In genomic region chr7:80763864-80764437, GRCm38 (mm10) we compare ENCODE assay signal across 8 mouse cellular contexts.
DNase-seq lines count a peak whose midpoint lies in the region; ATAC-seq and TF ChIP-seq lines count a peak whose summit lies in the region.

No protein-coding gene starts in this region.

- peaks cover 20% of the 10 kb centered on the region for H3K4me1 ChIP-seq in heart, embryonic 10.5 days
- peaks cover 15% of the 10 kb centered on the region; the same call in 1 of the 2 replicates for H3K4me1 ChIP-seq in kidney, postnatal 0 days (replicated peaks; ENCODE audit: insufficient read depth, low read length)
- H3K4me1 ChIP-seq in stomach, embryonic 15.5 days = peaks cover 6% of the 10 kb centered on the region; the same call in 1 of the 2 replicates

- no peaks in the 10 kb centered on the region for H3K27me3 ChIP-seq in heart, embryonic 10.5 days (ENCODE audit: insufficient read depth, poor library complexity, severe bottlenecking)
- H3K27me3 ChIP-seq in kidney, postnatal 0 days (ENCODE audit: insufficient read depth, low read length) = no peaks in the 10 kb centered on the region
- H3K27me3 ChIP-seq in stomach, embryonic 15.5 days (replicated peaks) = no peaks in the 10 kb centered on the region

- no peak overlapping the region for H3K4me2 ChIP-seq in kidney, postnatal 0 days (ENCODE audit: low read length)
- H3K4me2 ChIP-seq in stomach, embryonic 15.5 days = no peak overlapping the region

- peak; percentile 87 for ATAC-seq in cerebellum, adult (ENCODE audit: insufficient number of reproducible peaks, low FRiP score, low TSS enrichment)
- ATAC-seq in kidney, postnatal 0 days (replicated peaks; ENCODE audit: low FRiP score, low read depth) = no peak; the same call in 1 of the 2 replicates
- ATAC-seq in stomach, embryonic 15.5 days (ENCODE audit: insufficient read depth, low FRiP score, low read depth) = no peak

- H3K9ac ChIP-seq in kidney, postnatal 0 days (ENCODE audit: low read depth, low read length) = no peak overlapping the region
- H3K9ac ChIP-seq in stomach, embryonic 15.5 days = no peak overlapping the region

- TF ChIP-seq CTCF in kidney, postnatal 0 days (IDR thresholded peaks at IDR 0.05; ENCODE audit: low read depth) = no peak; the same call in 1 of the 2 replicates

- WGBS in heart, embryonic 10.5 days = 74% methylated on average over 7 of the region's 7 CpGs
- WGBS in kidney, postnatal 0 days = 64% methylated on average over 7 of the region's 7 CpGs
- WGBS in stomach, embryonic 15.5 days = 74% methylated on average over 7 of the region's 7 CpGs

- peak overlapping the region; percentile 56 for H3K27ac ChIP-seq in heart, embryonic 10.5 days
- H3K27ac ChIP-seq in kidney, postnatal 0 days = peak overlapping the region; percentile 70
- peak overlapping the region; percentile 32 for H3K27ac ChIP-seq in stomach, embryonic 15.5 days

- DNase-seq in R1 (ENCODE audit: low read depth, low spot score) = peak; percentile 60
- DNase-seq in heart, embryonic 10.5 days (ENCODE audit: low spot score) = no peak
- DNase-seq in kidney, postnatal 0 days (ENCODE audit: low spot score) = no peak
- DNase-seq in layer of hippocampus, postnatal 10 days (ENCODE audit: low spot score in 2 of 2) = no peak
- no peak for DNase-seq in right cerebral cortex, postnatal 10 days (ENCODE audit: low spot score in 2 of 2)
- no peak for DNase-seq in yolk sac, embryonic 10.5 days (ENCODE audit: low spot score)

- H3K9me3 ChIP-seq in heart, embryonic 10.5 days = no peaks in the 10 kb centered on the region
- H3K9me3 ChIP-seq in kidney, postnatal 0 days (replicated peaks; ENCODE audit: low read length) = no peaks in the 10 kb centered on the region
- no peaks in the 10 kb centered on the region for H3K9me3 ChIP-seq in stomach, embryonic 15.5 days

- H3K36me3 ChIP-seq in heart, embryonic 10.5 days = peaks cover 61% of the 10 kb centered on the region
- peaks cover 19% of the 10 kb centered on the region for H3K36me3 ChIP-seq in kidney, postnatal 0 days (ENCODE audit: insufficient read depth, low read length)
- H3K36me3 ChIP-seq in stomach, embryonic 15.5 days = peaks cover 21% of the 10 kb centered on the region

- H3K4me3 ChIP-seq in heart, embryonic 10.5 days = no peak overlapping the region
- H3K4me3 ChIP-seq in kidney, postnatal 0 days (replicated peaks; ENCODE audit: low read depth, low read length) = no peak overlapping the region
- H3K4me3 ChIP-seq in stomach, embryonic 15.5 days (replicated peaks) = no peak overlapping the region
